Mouse (Mus musculus) B cell, adult 67 days (primary cell): ENCODE results near the gene Rnf182. TPM values are rescaled to one million over a fixed set of nuclear protein-coding genes. Genes with fewer than 3 reads are reported as not detected.

Experiments
- total RNA-seq, 2 experiments: library from RNA; stranded (reverse); gene quantifications; 4 replicates each; pipeline ENCODE4 v1.2.4; 2023

The Rnf182 gene
- total RNA-seq = not detected

GRCm38 (mm10) chr13:43615577-43616254 is at the start of gene Rnf182:
Rnf182 (plus strand) TSS chr13:43615710.

Other genes starting within 250 kb of the Rnf182 start
- gene Nol7, start 217.3 kb upstream of the Rnf182 start, total RNA-seq = 100 to 1,000 TPM; 168 to 197 TPM
- 10 to 100 TPM; 67.9 to 76.9 TPM for gene Ranbp9, start 134.4 kb upstream of the Rnf182 start, total RNA-seq
- gene Mcur1, start 55.5 kb upstream of the Rnf182 start, total RNA-seq = 10 to 100 TPM; 27.9 to 29.5 TPM
- gene Cd83, start 169.1 kb downstream of the Rnf182 start, total RNA-seq = 100 to 1,000 TPM; 176 to 231 TPM